Mouse (Mus musculus): ENCODE results near the gene Cdh11. TPM values are rescaled to one million over a fixed set of nuclear protein-coding genes. Genes with fewer than 3 reads are reported as not detected.

The Cdh11 gene
- total and polyA plus RNA-seq, 3 experiments: 0.07 TPM; not detected in 2

- DNase-seq (ENCODE audit: low read depth, low spot score): peak; percentile 1
- H3K27ac ChIP-seq (ENCODE audit: control insufficient read depth, low read depth, low read length): no peak overlapping the region
- no peak for TF ChIP-seq POLR2AphosphoS5 (IDR thresholded peaks at IDR 0.05; ENCODE audit: borderline replicate concordance, low read depth, low read length)
- TF ChIP-seq JUND (IDR thresholded peaks at IDR 0.05; ENCODE audit: low read depth, low read length): no peak
- no peak for TF ChIP-seq KAT2A (conservative IDR thresholded peaks at IDR 0.05; ENCODE audit: low read depth, low read length)
- TF ChIP-seq HCFC1 (IDR thresholded peaks at IDR 0.05; ENCODE audit: low read depth, low read length): no peak
- TF ChIP-seq CTCF (IDR thresholded peaks at IDR 0.05 in 2 of 3, conservative IDR thresholded peaks at IDR 0.05 in 1 of 3; ENCODE audit: control insufficient read depth in 1 of 3, insufficient read depth in 1 of 3, low read depth in 2 of 3, low read length in 3 of 3, poor library complexity in 1 of 3, severe bottlenecking in 1 of 3): no peak
- TF ChIP-seq ZKSCAN1 (IDR thresholded peaks at IDR 0.05; ENCODE audit: low read depth, low read length): no peak
- no peak for TF ChIP-seq SIN3A (IDR thresholded peaks at IDR 0.05; ENCODE audit: low read length)
- no peak for TF ChIP-seq CHD2 (IDR thresholded peaks at IDR 0.05; ENCODE audit: low read length)
- TF ChIP-seq TBP (IDR thresholded peaks at IDR 0.05; ENCODE audit: low read depth, low read length): no peak
- no peak for TF ChIP-seq MXI1 (IDR thresholded peaks at IDR 0.05; ENCODE audit: low read depth, low read length)
- no peak for TF ChIP-seq UBTF (IDR thresholded peaks at IDR 0.05; ENCODE audit: borderline replicate concordance, insufficient read depth, low read depth, low read length)
- no peak for TF ChIP-seq MEF2A (IDR thresholded peaks at IDR 0.05; ENCODE audit: extremely low read depth, insufficient replicate concordance, low read depth, low read length, poor library complexity, severe bottlenecking)
- no peak for TF ChIP-seq ZMIZ1 (IDR thresholded peaks at IDR 0.05; ENCODE audit: low read depth, low read length)
- TF ChIP-seq POLR2A (IDR thresholded peaks at IDR 0.05; ENCODE audit: control insufficient read depth in 1 of 2, insufficient read depth in 1 of 2, low read depth in 1 of 2, low read length in 2 of 2, poor library complexity in 1 of 2): no peak
- no peak for TF ChIP-seq RCOR1 (IDR thresholded peaks at IDR 0.05; ENCODE audit: low read depth, low read length)
- TF ChIP-seq ETS1 (IDR thresholded peaks at IDR 0.05; ENCODE audit: low read depth, low read length): no peak
- TF ChIP-seq GABPA (IDR thresholded peaks at IDR 0.05; ENCODE audit: low read depth, low read length): no peak
- no peak for TF ChIP-seq NRF1 (IDR thresholded peaks at IDR 0.05; ENCODE audit: insufficient read depth, low read depth, low read length, poor library complexity, severe bottlenecking)
- no peak for TF ChIP-seq MYC (IDR thresholded peaks at IDR 0.05; ENCODE audit: low read depth, low read length)
- H3K36me3 ChIP-seq (ENCODE audit: control insufficient read depth in 1 of 2, insufficient read depth in 2 of 2, low read length in 2 of 2): no peaks in the 10 kb centered on the region
- no peak overlapping the region for H3K9ac ChIP-seq (ENCODE audit: control insufficient read depth, low read depth, low read length, poor library complexity, severe bottlenecking)
- H3K79me2 ChIP-seq (ENCODE audit: control insufficient read depth, insufficient read depth, low read length, poor library complexity): no peaks in the 10 kb centered on the region
- no peaks in the 10 kb centered on the region for H3K4me1 ChIP-seq (ENCODE audit: control insufficient read depth in 1 of 2, insufficient read depth in 2 of 2, low read length in 2 of 2)
- H3K9me3 ChIP-seq (replicated peaks; ENCODE audit: insufficient read depth, low read length): no peaks in the 10 kb centered on the region
- no peaks in the 10 kb centered on the region for H3K27me3 ChIP-seq (ENCODE audit: control insufficient read depth in 1 of 2, insufficient read depth in 2 of 2, low read length in 2 of 2)
- no peak overlapping the region for H3K4me3 ChIP-seq (ENCODE audit: control insufficient read depth in 1 of 2, insufficient read depth in 1 of 2, low read depth in 2 of 2, low read length in 2 of 2)
These were observed 158.3 kb downstream of the Cdh11 start for GRCm38 (mm10) chr8:102627151-102627550.

- Histone ChIP-seq H3K36me3 (ENCODE audit: control insufficient read depth in 1 of 2, insufficient read depth in 2 of 2, low read length in 2 of 2) (no peaks in the 10 kb centered on the region), H3K27ac (ENCODE audit: control insufficient read depth, low read depth, low read length) (no peak overlapping the region), H3K27me3 (ENCODE audit: control insufficient read depth in 1 of 2, insufficient read depth in 2 of 2, low read length in 2 of 2) (no peaks in the 10 kb centered on the region), H3K9me3 (replicated peaks; ENCODE audit: insufficient read depth, low read length) (no peaks in the 10 kb centered on the region), H3K9ac (ENCODE audit: control insufficient read depth, low read depth, low read length, poor library complexity, severe bottlenecking) (no peak overlapping the region), H3K4me3 (ENCODE audit: control insufficient read depth in 1 of 2, insufficient read depth in 1 of 2, low read depth in 2 of 2, low read length in 2 of 2) (no peak overlapping the region), H3K4me1 (ENCODE audit: control insufficient read depth in 1 of 2, insufficient read depth in 2 of 2, low read length in 2 of 2) (no peaks in the 10 kb centered on the region), H3K79me2 (ENCODE audit: control insufficient read depth, insufficient read depth, low read length, poor library complexity) (no peaks in the 10 kb centered on the region)
- no peak for TF ChIP-seq USF1 (IDR thresholded peaks at IDR 0.05; ENCODE audit: low read depth, low read length)
- no peak for TF ChIP-seq MYB (IDR thresholded peaks at IDR 0.05; ENCODE audit: low read depth, low read length)
- TF ChIP-seq RCOR1 (IDR thresholded peaks at IDR 0.05; ENCODE audit: low read depth, low read length): no peak
- TF ChIP-seq MAFK (IDR thresholded peaks at IDR 0.05; ENCODE audit: borderline replicate concordance, low read depth, low read length): no peak
- TF ChIP-seq KAT2A (conservative IDR thresholded peaks at IDR 0.05; ENCODE audit: low read depth, low read length): no peak
- no peak for TF ChIP-seq ZKSCAN1 (IDR thresholded peaks at IDR 0.05; ENCODE audit: low read depth, low read length)
- no peak for TF ChIP-seq POLR2A (IDR thresholded peaks at IDR 0.05; ENCODE audit: control insufficient read depth in 1 of 2, insufficient read depth in 1 of 2, low read depth in 1 of 2, low read length in 2 of 2, poor library complexity in 1 of 2)
- no peak for TF ChIP-seq JUND (IDR thresholded peaks at IDR 0.05; ENCODE audit: low read depth, low read length)
- TF ChIP-seq HCFC1 (IDR thresholded peaks at IDR 0.05; ENCODE audit: low read depth, low read length): no peak
- DNase-seq (ENCODE audit: low read depth, low spot score): no peak
These were observed 173.3 kb downstream of the Cdh11 start for GRCm38 (mm10) chr8:102612146-102612545.
